Mouse (Mus musculus): Measurements from ENCODE around the gene Scnn1a. TPM values are rescaled to one million over a fixed set of nuclear protein-coding genes. Genes with fewer than 3 reads are reported as not detected.
"Not testable (repeated sequence)": the region's sequence is repeated elsewhere in the genome, so short reads cannot be mapped to it uniquely, and the experiment has no call there.

Scnn1a gene
- total RNA-seq (2017), result 3.1 to 6.4 TPM (median 5.9 TPM) in 3 replicates

DNA sequence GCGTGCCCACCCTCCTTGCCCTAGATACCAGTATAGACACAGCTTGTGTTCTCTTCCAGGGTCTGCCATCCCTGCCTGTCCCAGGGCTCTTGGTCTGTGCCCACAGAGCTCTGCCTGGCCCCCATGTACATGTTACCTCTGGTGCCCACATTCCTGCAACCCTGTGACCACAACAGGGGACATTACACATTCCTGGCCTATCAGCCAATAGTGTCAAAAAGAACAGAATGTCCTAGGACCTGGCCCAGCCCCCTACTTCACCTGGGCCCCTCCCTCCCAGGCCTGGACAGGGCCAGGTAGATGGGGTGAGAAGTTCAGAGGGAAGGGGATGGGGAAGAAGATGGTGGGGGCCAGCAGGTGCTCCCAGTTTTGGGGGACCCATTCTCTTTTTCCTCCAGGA lies at the start of gene Scnn1a:
Gene Scnn1a, plus strand, starts transcription at position 337 of the 400 bp plus-strand sequence.
- ATAC-seq (replicated peaks; ENCODE audit: insufficient number of reproducible peaks, low FRiP score, low TSS enrichment, poor library complexity, severe bottlenecking), result no peak

GRCm38 (mm10) chr6:125271455-125272227 lies 48.8 kb upstream of the Scnn1a start:
- ATAC-seq (replicated peaks; ENCODE audit: insufficient number of reproducible peaks, low FRiP score, low TSS enrichment, poor library complexity, severe bottlenecking), result peak; percentile 97

- no peak for ATAC-seq (replicated peaks; ENCODE audit: insufficient number of reproducible peaks, low FRiP score, low TSS enrichment, poor library complexity, severe bottlenecking)
Measured at GRCm38 (mm10) chr6:125272228-125272785, 48.2 kb upstream of the Scnn1a start.

DNA sequence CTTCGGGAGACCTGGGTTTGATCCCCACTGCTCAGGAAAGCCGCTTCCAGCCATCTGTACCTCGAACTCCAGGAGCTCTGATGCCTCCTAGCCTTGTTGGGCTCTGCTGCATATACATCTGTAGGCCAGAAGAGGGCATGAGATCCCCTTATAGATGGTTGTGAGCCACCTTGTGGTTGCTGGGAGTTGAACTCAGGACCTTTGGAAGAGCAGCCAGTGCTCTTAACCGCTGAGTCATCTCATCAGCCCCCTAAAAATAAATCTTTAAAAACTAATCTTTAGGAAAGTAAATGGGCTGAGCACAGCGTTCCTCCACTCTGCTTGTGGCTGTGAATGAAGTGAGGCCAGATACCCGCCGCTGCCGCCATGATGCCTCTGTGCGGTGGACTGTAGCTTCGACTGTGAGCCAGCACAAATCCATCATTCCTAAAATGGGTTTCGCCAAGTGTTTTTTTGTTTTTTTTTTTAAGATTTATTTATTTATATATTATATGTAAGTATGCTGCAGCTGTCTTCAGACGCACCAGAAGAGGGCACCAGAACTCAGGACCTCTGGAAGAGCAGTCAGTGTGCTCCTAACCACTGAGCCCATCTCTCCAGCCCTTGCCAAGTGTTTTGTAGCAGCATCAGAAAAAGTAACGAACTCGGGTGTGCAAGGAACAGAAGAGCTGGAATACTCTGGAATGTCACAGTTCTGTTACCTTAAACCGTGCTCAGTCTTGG lies 45.5 kb upstream of the Scnn1a start:
- no peak for ATAC-seq (replicated peaks; ENCODE audit: insufficient number of reproducible peaks, low FRiP score, low TSS enrichment, poor library complexity, severe bottlenecking)

GRCm38 (mm10) chr6:125279729-125280128 lies 40.7 kb upstream of the Scnn1a start:
- ATAC-seq (replicated peaks; ENCODE audit: insufficient number of reproducible peaks, low FRiP score, low TSS enrichment, poor library complexity, severe bottlenecking), result peak; percentile 70

- not testable (repeated sequence) for ATAC-seq (replicated peaks; ENCODE audit: insufficient number of reproducible peaks, low FRiP score, low TSS enrichment, poor library complexity, severe bottlenecking)
Measured at GRCm38 (mm10) chr6:125282721-125283120, 37.7 kb upstream of the Scnn1a start.

- no peak for ATAC-seq (replicated peaks; ENCODE audit: insufficient number of reproducible peaks, low FRiP score, low TSS enrichment, poor library complexity, severe bottlenecking)
Measured at GRCm38 (mm10) chr6:125284250-125284649, 36.2 kb upstream of the Scnn1a start.

GRCm38 (mm10) chr6:125284751-125285150 lies 35.7 kb upstream of the Scnn1a start:
- no peak for ATAC-seq (replicated peaks; ENCODE audit: insufficient number of reproducible peaks, low FRiP score, low TSS enrichment, poor library complexity, severe bottlenecking)

DNA sequence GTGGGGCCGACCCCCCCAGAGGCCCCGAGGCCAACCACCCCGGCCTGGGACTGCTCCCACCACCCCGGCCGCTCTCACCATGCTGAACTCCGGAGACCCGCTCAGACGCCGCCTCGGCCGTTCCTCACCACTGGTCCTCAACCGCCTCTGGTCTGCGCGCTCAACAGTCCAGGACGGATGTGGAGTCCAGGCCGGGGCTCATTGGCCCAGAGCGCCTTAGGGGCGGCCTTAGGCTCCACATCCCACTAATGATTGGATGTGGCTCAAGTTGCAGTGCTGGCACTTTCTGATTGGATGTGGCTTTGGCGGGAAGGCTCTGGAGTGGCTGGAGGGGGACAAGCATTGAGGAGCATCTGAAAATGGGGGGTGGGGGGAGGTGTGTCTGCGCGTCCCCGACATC lies 34.6 kb upstream of the Scnn1a start, which contains the start of gene Tuba3a:
Gene Tuba3a, minus strand, starts transcription at position 153 of the 400 bp plus-strand sequence.
- ATAC-seq (replicated peaks; ENCODE audit: insufficient number of reproducible peaks, low FRiP score, low TSS enrichment, poor library complexity, severe bottlenecking), result no peak

DNA sequence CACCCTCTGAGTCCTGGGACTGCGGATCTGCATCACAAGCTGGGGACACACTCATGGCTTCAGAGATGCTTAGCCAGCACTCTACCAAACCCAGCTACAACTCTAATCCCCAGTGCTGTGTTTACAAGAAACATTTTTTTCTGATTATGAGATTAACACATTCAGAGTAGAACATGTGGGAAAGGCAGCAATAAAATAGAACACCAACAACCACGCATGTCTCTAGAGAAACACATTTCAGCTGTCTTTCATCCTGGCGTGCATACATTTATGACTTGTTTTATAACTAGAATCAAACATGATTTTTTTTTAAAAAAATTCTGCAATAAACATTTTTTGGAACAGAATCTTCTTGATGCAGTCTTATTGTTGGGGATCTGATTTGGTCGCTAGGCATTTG lies 33.5 kb upstream of the Scnn1a start:
- no peak for ATAC-seq (replicated peaks; ENCODE audit: insufficient number of reproducible peaks, low FRiP score, low TSS enrichment, poor library complexity, severe bottlenecking)

DNA sequence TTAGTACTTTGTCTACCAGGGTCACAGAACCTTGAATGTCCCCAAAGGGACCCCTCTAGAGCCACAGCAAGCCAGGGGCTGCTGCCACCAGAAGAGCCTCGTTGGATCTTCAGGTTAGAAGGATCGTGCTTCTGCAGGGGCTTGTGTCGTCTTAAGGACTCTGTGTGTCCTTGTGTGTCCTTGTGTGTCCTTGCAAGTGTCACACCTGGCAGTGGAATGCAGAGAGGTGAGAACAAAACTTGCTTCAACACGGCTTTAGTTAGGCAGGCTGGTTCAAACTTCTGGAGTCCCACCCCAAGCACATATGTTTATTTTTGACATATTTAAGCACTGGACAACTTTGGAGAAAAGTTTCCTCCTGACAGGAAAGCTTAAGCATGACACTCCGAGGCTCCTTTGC lies 31.7 kb upstream of the Scnn1a start:
- ATAC-seq (replicated peaks; ENCODE audit: insufficient number of reproducible peaks, low FRiP score, low TSS enrichment, poor library complexity, severe bottlenecking), result no peak

- no peak for ATAC-seq (replicated peaks; ENCODE audit: insufficient number of reproducible peaks, low FRiP score, low TSS enrichment, poor library complexity, severe bottlenecking)
Measured at GRCm38 (mm10) chr6:125291329-125291728, 29.1 kb upstream of the Scnn1a start.

DNA sequence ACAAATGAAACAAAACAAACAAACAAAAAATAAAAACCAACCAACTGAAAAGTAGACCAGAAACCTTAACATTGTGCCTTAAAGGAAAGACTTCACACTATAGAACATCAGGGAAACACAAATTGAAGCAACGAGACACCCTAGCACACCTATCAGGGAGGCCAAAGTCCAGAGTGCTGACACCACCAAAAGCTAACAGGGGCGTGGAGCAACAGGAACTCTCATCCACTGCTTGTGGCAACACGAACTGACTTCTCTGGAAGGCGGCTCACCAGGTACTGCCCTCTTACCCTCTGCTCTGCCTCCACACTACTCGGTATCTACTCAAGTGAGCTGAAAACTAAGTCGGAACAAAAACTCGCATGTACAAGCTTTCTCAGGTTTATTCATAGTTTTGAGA lies 28.2 kb upstream of the Scnn1a start:
- no peak for ATAC-seq (replicated peaks; ENCODE audit: insufficient number of reproducible peaks, low FRiP score, low TSS enrichment, poor library complexity, severe bottlenecking)

GRCm38 (mm10) chr6:125294049-125294448 lies 26.4 kb upstream of the Scnn1a start:
- peak; percentile 72; the same call in 1 of the 2 replicates for ATAC-seq (replicated peaks; ENCODE audit: insufficient number of reproducible peaks, low FRiP score, low TSS enrichment, poor library complexity, severe bottlenecking)

GRCm38 (mm10) chr6:125297149-125297820 lies 23.2 kb upstream of the Scnn1a start:
- ATAC-seq (replicated peaks; ENCODE audit: insufficient number of reproducible peaks, low FRiP score, low TSS enrichment, poor library complexity, severe bottlenecking), result no peak

DNA sequence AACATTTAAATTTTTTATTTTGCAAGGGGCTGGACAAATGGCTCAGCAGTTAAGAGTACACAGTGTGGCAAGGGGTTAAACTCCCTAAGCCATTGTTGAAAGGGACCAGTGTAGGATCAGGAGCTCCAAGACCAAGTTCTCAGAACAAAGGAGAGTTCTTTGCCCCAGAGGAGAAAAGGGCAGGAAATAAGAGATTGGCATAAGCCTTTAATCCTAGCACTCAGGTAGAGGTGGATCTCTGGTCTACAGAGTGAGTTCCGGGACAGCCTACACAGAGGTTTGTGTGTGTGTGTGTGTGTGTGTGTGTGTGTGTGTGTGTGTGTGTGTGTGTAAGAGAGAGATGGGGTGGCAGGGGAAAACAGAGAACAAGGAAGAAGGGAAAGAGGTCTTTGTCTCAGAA lies 19.5 kb upstream of the Scnn1a start:
- ATAC-seq (replicated peaks; ENCODE audit: insufficient number of reproducible peaks, low FRiP score, low TSS enrichment, poor library complexity, severe bottlenecking), result no peak

GRCm38 (mm10) chr6:125302231-125302982 lies 18.1 kb upstream of the Scnn1a start:
- ATAC-seq (replicated peaks; ENCODE audit: insufficient number of reproducible peaks, low FRiP score, low TSS enrichment, poor library complexity, severe bottlenecking), result no peak

- ATAC-seq (replicated peaks; ENCODE audit: insufficient number of reproducible peaks, low FRiP score, low TSS enrichment, poor library complexity, severe bottlenecking), result no peak
Measured at GRCm38 (mm10) chr6:125303242-125303641, 17.2 kb upstream of the Scnn1a start.

Data from monocyte, adult 5-6 weeks (primary cell).